Mouse (Mus musculus) liver, embryonic 11.5 days (tissue): ENCODE data around the gene Tcta. TPM values are rescaled to one million over a fixed set of nuclear protein-coding genes. Genes with fewer than 3 reads are reported as not detected.

Experiments
- ATAC-seq: fragments of 200-750 bp; cut with Nextera tagmentation; replicated peaks from 2 replicates; pipeline ENCODE4 v1.8.0; 2017; ENCODE audit warnings: moderate number of reproducible peaks, mild to moderate bottlenecking, moderate TSS enrichment, moderate library complexity; ENCODE audit not compliant: low FRiP score
- DNase-seq: peaks from one replicate; pipeline ENCODE4 v3.0.0-alpha.2; 2017; ENCODE audit warnings: low spot score
- H3K27ac ChIP-seq: fragments of 300-500 bp; sonication (generic); 2 replicates; pipeline ENCODE4 v1.5.1; 2014; ENCODE audit warnings: mild to moderate bottlenecking, low read depth, low read length, control low read depth
- H3K27me3 ChIP-seq: fragments of 300-500 bp; sonication (generic); replicated peaks from 2 replicates; pipeline ENCODE4 v1.6.1; 2014; ENCODE audit warnings: low read length, mixed read lengths; ENCODE audit not compliant: control insufficient read depth, insufficient read depth
- H3K36me3 ChIP-seq: fragments of 300-500 bp; sonication (generic); 2 replicates; pipeline ENCODE4 v1.6.1; 2014; ENCODE audit warnings: mild to moderate bottlenecking, low read length, moderate library complexity, mixed read lengths; ENCODE audit not compliant: control insufficient read depth, insufficient read depth
- H3K4me1 ChIP-seq: fragments of 300-500 bp; sonication (generic); replicated peaks from 2 replicates; pipeline ENCODE4 v1.6.1; 2014; ENCODE audit warnings: low read length, mixed read lengths; ENCODE audit not compliant: control insufficient read depth, insufficient read depth
- H3K4me2 ChIP-seq: fragments of 300-500 bp; sonication (generic); 2 replicates; pipeline ENCODE4 v1.6.1; 2014; ENCODE audit warnings: mild to moderate bottlenecking, control low read depth, moderate library complexity
- H3K4me3 ChIP-seq: fragments of 300-500 bp; sonication (generic); 2 replicates; pipeline ENCODE4 v1.5.1; 2014; ENCODE audit warnings: low read depth, low read length, control low read depth
- H3K9ac ChIP-seq: fragments of 300-500 bp; sonication (generic); 2 replicates; pipeline ENCODE4 v1.6.1; 2014; ENCODE audit warnings: low read depth, low read length, control low read depth
- H3K9me3 ChIP-seq: fragments of 300-500 bp; sonication (generic); 2 replicates; pipeline ENCODE4 v1.6.1; 2016; ENCODE audit warnings: low read length, inconsistent platforms, mixed read lengths; ENCODE audit not compliant: control insufficient read depth
- WGBS: fragments of 180-500 bp; shearing (Covaris S2); extraction: QIAGEN DNeasy Blood & Tissue Kit; methylation state at CpG from one replicate; pipeline ENCODE4 v1.1.7; 2014; 5-methylcytosine and 5-hydroxymethylcytosine counted together
- polyA plus RNA-seq: library from polyadenylated mRNA; unstranded; fragments of >200 nt; fragmentation: Nextera tagmentation; extraction: Ambion mirVana; gene quantifications from 2 replicates; pipeline ENCODE4 v1.2.1, GENCODE M21; 2014

The Tcta gene
- polyA plus RNA-seq, result 14.9 and 16.1 TPM in 2 replicates

DNA sequence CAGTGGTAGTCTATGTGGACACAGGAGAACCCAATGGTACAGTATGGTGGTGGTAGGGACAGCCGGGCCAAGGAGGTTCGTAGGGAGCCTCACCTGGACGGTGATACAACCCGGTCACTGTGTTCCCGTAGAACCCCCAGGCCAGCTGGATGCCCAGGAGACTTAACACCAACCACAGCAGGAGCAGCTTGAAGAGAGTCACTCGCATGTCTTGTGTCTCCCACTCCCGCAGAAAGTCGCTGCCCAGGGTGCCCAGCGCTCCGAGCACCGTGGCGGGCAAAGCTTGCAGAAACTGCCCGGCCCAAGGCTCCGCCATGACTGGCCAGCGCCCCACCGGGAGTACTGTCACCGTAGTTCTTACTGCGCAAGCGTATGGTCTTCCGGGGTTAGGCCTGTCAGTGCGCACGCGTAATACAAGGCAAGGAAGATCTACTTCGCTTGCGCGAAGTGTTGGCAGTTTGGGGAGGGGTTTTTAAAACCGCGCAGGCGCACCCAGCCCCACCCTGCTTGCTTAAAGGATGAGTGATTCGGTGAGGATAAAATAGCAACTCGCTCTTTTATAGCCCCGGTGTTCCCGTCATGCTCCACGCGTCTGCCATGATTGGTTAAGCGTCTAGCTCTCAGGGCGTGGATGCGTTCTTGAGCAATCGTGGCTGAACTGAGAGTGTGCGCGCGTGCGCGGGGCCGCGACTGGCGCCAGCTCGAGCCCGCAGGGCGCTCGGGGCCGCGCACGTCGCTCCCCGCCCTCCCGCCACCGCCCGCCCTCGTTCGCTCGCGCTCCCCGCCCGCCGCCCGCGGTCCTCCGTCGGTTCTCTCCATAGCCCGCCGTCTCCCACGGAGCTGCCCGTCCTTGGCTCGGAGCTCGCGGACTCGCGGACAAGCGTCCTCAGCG is at the start of gene Tcta, which contains the start of gene Rhoa:
Gene Tcta (minus strand): TSS at position 532 of the 892 bp plus-strand sequence.
Gene Rhoa (plus strand): TSS at position 501 of the 892 bp plus-strand sequence.
- H3K27me3 ChIP-seq, result no peaks in the 10 kb centered on the region
- H3K36me3 ChIP-seq, result peaks cover 4% of the 10 kb centered on the region; the same call in 1 of the 2 replicates
- peak within 1 kb of the TSS; percentile 95 for H3K9ac ChIP-seq
- peak within 1 kb of the TSS; percentile 86 for H3K4me2 ChIP-seq
- peaks cover 15% of the 10 kb centered on the region for H3K4me1 ChIP-seq
- H3K27ac ChIP-seq, result peak within 1 kb of the TSS; percentile 100
- WGBS, result under 1% methylated on average over 66 of the region's 81 CpGs
- H3K4me3 ChIP-seq, result peak within 1 kb of the TSS; percentile 83
- H3K9me3 ChIP-seq, result no peaks in the 10 kb centered on the region
- ATAC-seq (peak; percentile 89), DNase-seq (peak; percentile 93)

DNA sequence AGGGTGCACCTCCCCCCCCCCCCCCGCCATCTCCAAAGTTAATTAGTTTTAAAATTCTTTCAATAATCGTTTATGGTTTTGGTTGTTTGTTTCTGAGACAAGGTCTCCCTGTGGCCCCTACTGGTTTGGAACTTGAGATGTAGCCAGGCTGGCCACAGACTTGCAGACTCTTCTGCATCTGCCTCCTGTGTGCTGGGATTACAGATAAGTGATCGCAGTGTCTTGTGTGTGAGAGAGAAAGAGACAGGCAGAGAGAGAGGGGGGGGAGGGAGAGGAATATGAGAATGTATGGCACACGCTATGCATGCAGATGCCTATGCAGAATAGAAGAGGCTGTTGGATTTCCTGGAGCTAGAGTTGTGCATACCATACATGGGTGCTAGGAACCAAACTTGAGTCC is 43.8 kb upstream of the Tcta start:
- Histone ChIP-seq H3K36me3 (peaks cover 34% of the 10 kb centered on the region), H3K27ac (peak overlapping the region; percentile 43; the same call in 1 of the 2 replicates), H3K9ac (peak overlapping the region; percentile 53; the same call in 1 of the 2 replicates), H3K27me3 (no peaks in the 10 kb centered on the region), H3K4me3 (peak overlapping the region; percentile 98), H3K4me1 (peaks cover 20% of the 10 kb centered on the region), H3K9me3 (no peaks in the 10 kb centered on the region), H3K4me2 (peak overlapping the region; percentile 77)
- ATAC-seq (peak; percentile 57), DNase-seq (no peak)
- WGBS, result 60% methylated on average over 4 of the region's 4 CpGs

DNA sequence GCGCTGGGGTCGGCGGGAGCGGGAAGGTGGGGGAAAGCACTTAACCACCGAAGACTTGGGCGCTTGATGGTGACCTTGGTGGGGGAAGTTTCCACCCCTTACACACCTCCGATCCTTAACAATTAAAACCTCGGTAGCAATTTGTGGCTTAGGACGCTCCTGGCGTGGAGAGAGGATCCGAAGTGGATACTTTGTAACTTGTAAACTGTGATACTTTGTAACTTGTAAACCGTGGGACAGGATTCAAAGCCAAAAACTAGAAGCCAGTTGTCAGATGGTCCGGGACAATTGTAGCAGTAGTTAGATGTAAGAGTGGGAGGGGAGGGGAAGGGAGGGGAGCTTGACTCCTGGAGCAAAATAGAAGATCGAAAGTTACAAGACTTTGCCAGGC is 42.3 kb upstream of the Tcta start:
- Histone ChIP-seq H3K9me3 (no peaks in the 10 kb centered on the region), H3K36me3 (peaks cover 28% of the 10 kb centered on the region), H3K27ac (peak overlapping the region; percentile 87), H3K4me2 (peak overlapping the region; percentile 77), H3K4me1 (peaks cover 34% of the 10 kb centered on the region), H3K9ac (peak overlapping the region; percentile 92), H3K4me3 (peak overlapping the region; percentile 98), H3K27me3 (no peaks in the 10 kb centered on the region)
- no peak for DNase-seq
- WGBS, result 5% methylated on average over 14 of the region's 14 CpGs
- ATAC-seq, result no peak; the same call in 1 of the 2 replicates

DNA sequence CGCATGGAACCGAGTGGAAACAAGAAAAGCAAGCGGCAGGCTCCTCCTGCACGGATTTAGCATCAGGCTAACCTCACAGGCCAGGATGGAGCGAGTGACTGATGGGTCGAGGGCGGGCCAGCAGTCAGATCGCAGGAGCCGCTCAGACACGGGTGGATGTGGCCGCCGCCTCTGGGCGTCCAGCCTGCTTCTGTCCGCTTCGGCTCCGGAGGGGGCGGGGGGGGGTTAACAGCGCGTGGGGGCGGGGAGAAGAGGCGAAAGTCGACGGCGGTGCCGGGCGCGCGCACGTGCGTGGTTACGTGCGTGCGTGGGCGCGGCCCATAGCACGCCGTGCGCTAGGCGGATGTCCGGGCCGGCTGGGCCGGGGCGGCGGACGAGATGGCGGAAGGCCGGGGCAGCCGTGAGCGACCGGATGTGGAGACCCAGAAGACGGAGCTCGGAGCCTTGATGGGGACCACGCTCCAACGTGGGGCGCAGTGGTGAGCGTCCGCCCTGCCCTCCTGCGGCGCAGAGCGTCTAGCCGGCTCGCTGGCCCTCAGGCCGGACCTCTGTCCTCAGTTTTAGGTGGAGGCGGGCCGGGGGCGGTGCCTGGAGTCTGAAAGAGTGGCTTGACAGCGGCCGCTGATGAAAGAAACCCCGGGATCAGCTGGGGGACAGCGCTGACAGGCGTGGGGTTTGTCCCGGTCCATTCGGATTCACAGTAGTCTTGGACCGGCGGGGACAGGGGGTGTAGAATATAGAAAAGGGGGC is 41.8 kb upstream of the Tcta start, which contains the start of gene Usp4:
Gene Usp4 (plus strand): TSS at position 314 of the 750 bp plus-strand sequence.
- H3K27me3 ChIP-seq, result no peaks in the 10 kb centered on the region
- peaks cover 40% of the 10 kb centered on the region for H3K4me1 ChIP-seq
- H3K9me3 ChIP-seq, result no peaks in the 10 kb centered on the region
- DNase-seq, result peak; percentile 87
- peak; percentile 83 for ATAC-seq
- peak within 1 kb of the TSS; percentile 77 for H3K4me2 ChIP-seq
- WGBS, result under 1% methylated on average over 75 of the region's 75 CpGs
- H3K9ac ChIP-seq, result peak within 1 kb of the TSS; percentile 92
- peak within 1 kb of the TSS; percentile 87 for H3K27ac ChIP-seq
- peak within 1 kb of the TSS; percentile 98 for H3K4me3 ChIP-seq
- H3K36me3 ChIP-seq, result peaks cover 23% of the 10 kb centered on the region

DNA sequence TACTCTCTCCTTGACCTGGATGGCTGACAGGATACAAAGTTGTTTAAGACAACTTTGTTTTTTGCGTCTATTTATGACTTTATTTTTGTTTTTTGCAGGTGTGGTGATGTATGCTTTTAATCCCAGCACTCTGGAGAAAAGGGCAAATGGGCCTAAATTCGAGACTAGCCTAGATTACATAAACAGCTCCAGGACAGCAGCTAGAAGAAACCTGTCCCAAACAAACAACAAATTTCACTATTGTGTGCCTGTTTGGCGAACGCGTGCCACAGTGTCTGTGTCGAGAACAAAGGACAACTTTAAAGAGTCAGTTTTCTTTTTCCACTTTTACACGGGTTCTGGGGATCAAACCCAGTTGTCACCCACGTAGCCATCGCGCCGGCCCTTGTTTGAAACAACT is 41.1 kb upstream of the Tcta start:
- Histone ChIP-seq H3K4me3 (peak overlapping the region; percentile 98), H3K9me3 (no peaks in the 10 kb centered on the region), H3K27ac (peak overlapping the region; percentile 87), H3K36me3 (peaks cover 19% of the 10 kb centered on the region), H3K4me2 (peak overlapping the region; percentile 77), H3K27me3 (no peaks in the 10 kb centered on the region), H3K9ac (peak overlapping the region; percentile 92), H3K4me1 (peaks cover 47% of the 10 kb centered on the region)
- DNase-seq (no peak), ATAC-seq (no peak)
- WGBS, result 9% methylated on average over 11 of the region's 11 CpGs

DNA sequence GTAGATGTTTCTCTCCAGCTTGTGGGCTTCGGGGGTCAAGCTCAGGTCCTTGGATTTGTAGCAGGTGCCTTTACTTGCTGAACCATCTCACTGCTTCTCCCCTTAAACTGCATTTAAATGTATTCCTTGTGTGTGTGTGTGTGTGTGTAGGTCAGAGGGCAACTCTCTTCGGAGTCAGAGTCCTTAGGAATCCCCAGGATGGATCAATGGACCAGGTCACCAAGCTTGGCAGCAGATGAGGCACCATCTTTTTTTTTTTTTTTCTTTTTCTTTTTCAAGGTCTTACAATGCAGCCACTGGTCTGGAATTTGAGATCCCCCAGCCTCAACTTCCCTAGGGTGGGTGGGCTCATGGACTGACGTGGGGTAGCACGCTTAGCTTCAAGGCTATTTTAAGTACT is 38.5 kb upstream of the Tcta start:
- 81% methylated on average over 4 of the region's 4 CpGs for WGBS
- H3K9me3 ChIP-seq, result no peaks in the 10 kb centered on the region
- peak overlapping the region; percentile 43 for H3K9ac ChIP-seq
- H3K4me2 ChIP-seq, result peak overlapping the region; percentile 25
- DNase-seq, result no peak
- H3K27ac ChIP-seq, result peak overlapping the region; percentile 98
- ATAC-seq, result no peak
- peaks cover 53% of the 10 kb centered on the region for H3K4me1 ChIP-seq
- H3K27me3 ChIP-seq, result no peaks in the 10 kb centered on the region
- peaks cover 7% of the 10 kb centered on the region; the same call in 1 of the 2 replicates for H3K36me3 ChIP-seq
- H3K4me3 ChIP-seq, result no peak overlapping the region

DNA sequence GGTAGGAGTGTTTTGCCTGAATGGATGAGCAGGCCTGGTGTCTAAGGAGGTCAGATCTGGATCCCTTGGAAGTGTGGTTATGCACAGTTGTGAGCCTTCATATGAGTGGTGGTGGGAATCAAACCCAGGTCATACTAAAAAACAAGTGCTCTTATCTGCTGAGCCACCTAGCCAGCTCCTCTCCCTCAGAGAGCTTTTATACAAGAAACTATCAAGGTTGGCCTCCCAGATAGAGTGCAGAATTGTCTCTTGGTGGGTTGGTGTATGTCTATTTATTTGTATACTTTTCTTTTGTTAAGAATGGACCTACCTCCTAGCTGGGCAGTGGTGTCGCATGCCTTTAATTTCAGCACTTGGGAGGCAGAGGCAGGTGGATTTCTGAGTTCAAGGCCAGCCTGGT is 37.9 kb upstream of the Tcta start:
- H3K9ac ChIP-seq, result no peak overlapping the region; the same call in 1 of the 2 replicates
- H3K27ac ChIP-seq, result peak overlapping the region; percentile 98
- H3K9me3 ChIP-seq, result no peaks in the 10 kb centered on the region
- ATAC-seq (no peak), DNase-seq (no peak)
- no peak overlapping the region for H3K4me3 ChIP-seq
- WGBS, result 68% methylated on average over 1 of the region's 1 CpGs
- peaks cover 47% of the 10 kb centered on the region for H3K4me1 ChIP-seq
- H3K4me2 ChIP-seq, result peak overlapping the region; percentile 29
- no peaks in the 10 kb centered on the region for H3K27me3 ChIP-seq
- peaks cover 4% of the 10 kb centered on the region; the same call in 1 of the 2 replicates for H3K36me3 ChIP-seq

DNA sequence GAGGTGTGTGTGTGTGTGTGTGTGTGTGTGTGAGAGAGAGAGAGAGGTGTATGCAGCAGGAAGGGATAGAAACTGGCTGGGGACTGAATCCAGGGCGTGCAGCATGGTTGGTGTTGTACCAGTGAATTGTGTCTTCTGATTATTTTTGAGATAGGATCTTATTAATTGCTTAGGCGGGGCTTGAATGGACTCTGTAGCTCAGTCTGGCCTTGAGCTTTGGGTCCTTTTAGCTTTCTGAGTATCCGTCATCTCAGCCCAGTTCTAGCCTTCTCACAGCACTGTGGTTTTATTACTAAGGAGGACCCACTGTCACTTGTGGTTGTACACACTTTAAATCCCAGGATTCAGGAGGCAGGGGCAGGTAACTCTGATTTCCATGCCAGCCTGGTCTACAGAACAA is 37.4 kb upstream of the Tcta start:
- no peak overlapping the region for H3K4me3 ChIP-seq
- 65% methylated on average over 3 of the region's 3 CpGs for WGBS
- H3K4me2 ChIP-seq, result peak overlapping the region; percentile 8; the same call in 1 of the 2 replicates
- no peaks in the 10 kb centered on the region for H3K27me3 ChIP-seq
- H3K9ac ChIP-seq, result peak overlapping the region; percentile 30; the same call in 1 of the 2 replicates
- DNase-seq, result no peak
- peaks cover 46% of the 10 kb centered on the region for H3K4me1 ChIP-seq
- peaks cover 4% of the 10 kb centered on the region; the same call in 1 of the 2 replicates for H3K36me3 ChIP-seq
- ATAC-seq, result no peak
- H3K27ac ChIP-seq, result peak overlapping the region; percentile 98
- H3K9me3 ChIP-seq, result no peaks in the 10 kb centered on the region
